Mouse (Mus musculus) midbrain, embryonic 13.5 days (tissue): ENCODE measurements at regions not wholly inside any gene's neighbourhood (a gene's known extent, or its start where the extent isn't known, plus 50 kb on each side); places are given as distances from the start of the nearest gene placed in this dataset.

Experiments used
- ATAC-seq: fragments of 200-750 bp; cut with Nextera tagmentation; 2 replicates; pipeline ENCODE4 v1.8.0; 2017; ENCODE audit warnings: mild to moderate bottlenecking, moderate TSS enrichment, moderate library complexity
- H3K27ac ChIP-seq: fragments of 300-500 bp; sonication (generic); 2 replicates; pipeline ENCODE4 v1.5.1; 2015; ENCODE audit warnings: inconsistent platforms, mild to moderate bottlenecking, moderate library complexity
- H3K27me3 ChIP-seq: fragments of 300-500 bp; sonication (generic); 2 replicates; pipeline ENCODE4 v1.6.1; 2015; ENCODE audit warnings: mild to moderate bottlenecking, inconsistent platforms
- H3K36me3 ChIP-seq: fragments of 300-500 bp; sonication (generic); 2 replicates; pipeline ENCODE4 v1.6.1; 2015; ENCODE audit warnings: mild to moderate bottlenecking, inconsistent platforms
- H3K4me1 ChIP-seq: fragments of 300-500 bp; sonication (generic); replicated peaks from 2 replicates; pipeline ENCODE4 v1.6.1; 2015; ENCODE audit warnings: inconsistent platforms
- H3K4me2 ChIP-seq: fragments of 300-500 bp; sonication (generic); replicated peaks from 2 replicates; pipeline ENCODE4 v1.6.1; 2015; ENCODE audit warnings: moderate library complexity, mild to moderate bottlenecking, inconsistent platforms
- H3K4me3 ChIP-seq: fragments of 300-500 bp; sonication (generic); replicated peaks from 2 replicates; pipeline ENCODE4 v1.5.1; 2015; ENCODE audit warnings: mild to moderate bottlenecking, inconsistent platforms
- H3K9ac ChIP-seq: fragments of 300-500 bp; sonication (generic); replicated peaks from 2 replicates; pipeline ENCODE4 v1.6.1; 2015; ENCODE audit warnings: mild to moderate bottlenecking, inconsistent platforms
- H3K9me3 ChIP-seq: fragments of 300-500 bp; sonication (generic); 2 replicates; pipeline ENCODE4 v1.6.1; 2016; ENCODE audit warnings: mild to moderate bottlenecking, inconsistent platforms
- WGBS: fragments of 180-500 bp; shearing (Covaris S2); methylation state at CpG from one replicate; pipeline ENCODE4 v1.1.7; 2015; 5-methylcytosine and 5-hydroxymethylcytosine counted together

DNA sequence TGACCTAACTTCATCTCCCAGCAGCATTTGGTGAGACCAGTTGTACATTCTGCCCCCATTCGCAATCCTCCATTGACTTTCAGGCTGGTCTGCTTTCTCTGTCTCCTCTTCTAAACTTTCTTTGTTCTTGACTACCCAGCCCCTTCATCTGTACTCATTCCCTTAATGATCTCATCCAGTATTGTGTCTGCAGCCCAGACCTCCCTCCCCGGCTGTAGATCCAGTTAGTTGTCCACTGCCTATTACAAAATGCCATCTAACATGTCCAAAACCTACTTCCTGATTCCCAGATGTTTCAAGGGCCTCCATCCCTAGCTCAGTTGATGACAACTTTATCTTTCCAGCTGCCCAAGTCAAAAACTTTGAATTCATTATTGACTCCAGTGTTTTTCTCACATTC lies 357.8 kb upstream of the Gm6657 start:
- Histone ChIP-seq H3K27ac (no peak overlapping the region), H3K9me3 (no peaks in the 10 kb centered on the region), H3K9ac (no peak overlapping the region), H3K4me1 (no peaks in the 10 kb centered on the region), H3K27me3 (no peaks in the 10 kb centered on the region), H3K36me3 (no peaks in the 10 kb centered on the region), H3K4me2 (no peak overlapping the region), H3K4me3 (no peak overlapping the region)
- no peak for ATAC-seq
- WGBS: 59% methylated on average over 2 of the region's 2 CpGs

DNA sequence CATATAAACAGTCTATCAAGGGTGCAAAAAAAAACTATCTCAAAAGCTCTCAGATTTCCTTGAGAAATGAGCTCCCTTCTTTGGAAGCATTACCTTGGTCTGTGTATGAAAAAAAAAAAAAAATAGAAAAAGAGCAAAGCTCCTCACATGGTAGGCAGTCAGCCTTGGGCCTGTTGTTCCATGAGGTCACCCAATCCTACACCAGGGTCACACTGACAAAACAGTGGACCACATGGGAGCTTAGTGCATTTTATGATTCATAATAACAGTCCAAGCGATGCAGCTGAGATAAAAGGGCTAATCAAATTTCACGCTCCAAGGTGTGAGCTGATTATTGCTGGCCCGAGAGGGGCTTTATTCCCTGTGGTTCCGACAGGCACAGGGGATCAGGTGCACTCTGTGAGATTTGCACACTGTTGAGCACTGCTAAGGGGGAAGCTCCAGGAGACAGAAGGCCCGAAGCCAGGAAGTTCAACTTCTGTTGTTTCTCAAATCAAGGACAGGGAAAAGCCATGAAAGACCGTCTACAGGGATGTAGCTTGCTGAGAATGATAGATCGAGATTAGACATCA lies 352.1 kb upstream of the Gm6657 start:
- 26% methylated on average over 7 of the region's 7 CpGs for WGBS
- Histone ChIP-seq H3K4me3 (no peak overlapping the region), H3K27ac (no peak overlapping the region), H3K27me3 (no peaks in the 10 kb centered on the region), H3K9ac (no peak overlapping the region), H3K36me3 (no peaks in the 10 kb centered on the region), H3K4me2 (no peak overlapping the region), H3K4me1 (peaks cover 6% of the 10 kb centered on the region), H3K9me3 (no peaks in the 10 kb centered on the region)
- 0 out of 2 replicates have a peak, but pooled peaks have one; percentile 43 for ATAC-seq

DNA sequence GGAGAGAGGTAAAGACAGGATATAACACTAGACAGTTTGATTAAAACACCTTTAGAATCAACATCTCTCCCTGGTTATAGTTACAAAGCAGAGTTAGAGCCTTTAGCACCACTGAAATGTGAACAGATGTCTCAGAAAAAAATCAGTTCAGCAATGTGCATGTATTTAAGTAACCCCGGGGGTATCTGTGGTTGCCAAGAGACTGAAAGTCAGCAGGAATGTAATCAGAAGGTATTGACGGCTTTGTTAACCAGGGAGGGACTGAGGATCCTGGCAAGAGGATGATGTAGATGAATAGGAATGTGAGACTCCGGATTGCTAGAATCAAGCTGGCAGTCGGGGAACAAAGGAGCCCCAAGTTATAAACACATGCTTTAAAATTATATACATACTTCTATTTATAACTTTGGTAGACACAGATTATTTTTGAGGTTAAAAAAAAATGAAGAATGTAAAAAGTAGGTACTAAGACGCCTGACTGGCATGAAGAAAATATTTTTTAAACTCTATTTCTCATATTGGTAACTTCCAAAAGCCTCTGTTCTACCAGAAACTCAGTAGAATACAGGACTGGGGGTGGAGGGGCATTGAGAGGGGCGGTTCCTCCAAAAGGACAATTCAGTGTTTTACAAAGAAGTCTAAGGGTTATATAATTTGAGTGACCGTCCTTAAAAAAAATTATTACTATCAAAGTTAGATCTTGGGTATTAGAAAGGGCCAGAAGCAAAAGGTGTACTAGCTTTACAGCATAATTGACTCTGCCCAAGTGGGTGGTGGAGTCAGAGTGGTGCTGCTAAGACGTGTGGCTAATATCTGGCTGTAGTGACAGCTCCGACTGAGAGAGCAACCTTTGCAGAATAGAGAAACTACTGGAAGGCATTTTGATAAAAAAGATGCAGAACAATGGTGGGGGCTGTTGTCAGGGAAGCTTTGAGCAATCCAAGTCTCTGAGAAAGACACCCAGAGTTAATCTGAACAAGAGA lies 341.2 kb upstream of the Gm6657 start:
- H3K9ac ChIP-seq: no peak overlapping the region
- H3K4me3 ChIP-seq: no peak overlapping the region
- H3K4me1 ChIP-seq: peaks cover 42% of the 10 kb centered on the region
- H3K36me3 ChIP-seq: no peaks in the 10 kb centered on the region
- ATAC-seq: peak; percentile 80
- no peak overlapping the region for H3K4me2 ChIP-seq
- H3K9me3 ChIP-seq: no peaks in the 10 kb centered on the region
- H3K27me3 ChIP-seq: no peaks in the 10 kb centered on the region
- H3K27ac ChIP-seq: peak overlapping the region; percentile 55
- 13% methylated on average over 9 of the region's 9 CpGs for WGBS

DNA sequence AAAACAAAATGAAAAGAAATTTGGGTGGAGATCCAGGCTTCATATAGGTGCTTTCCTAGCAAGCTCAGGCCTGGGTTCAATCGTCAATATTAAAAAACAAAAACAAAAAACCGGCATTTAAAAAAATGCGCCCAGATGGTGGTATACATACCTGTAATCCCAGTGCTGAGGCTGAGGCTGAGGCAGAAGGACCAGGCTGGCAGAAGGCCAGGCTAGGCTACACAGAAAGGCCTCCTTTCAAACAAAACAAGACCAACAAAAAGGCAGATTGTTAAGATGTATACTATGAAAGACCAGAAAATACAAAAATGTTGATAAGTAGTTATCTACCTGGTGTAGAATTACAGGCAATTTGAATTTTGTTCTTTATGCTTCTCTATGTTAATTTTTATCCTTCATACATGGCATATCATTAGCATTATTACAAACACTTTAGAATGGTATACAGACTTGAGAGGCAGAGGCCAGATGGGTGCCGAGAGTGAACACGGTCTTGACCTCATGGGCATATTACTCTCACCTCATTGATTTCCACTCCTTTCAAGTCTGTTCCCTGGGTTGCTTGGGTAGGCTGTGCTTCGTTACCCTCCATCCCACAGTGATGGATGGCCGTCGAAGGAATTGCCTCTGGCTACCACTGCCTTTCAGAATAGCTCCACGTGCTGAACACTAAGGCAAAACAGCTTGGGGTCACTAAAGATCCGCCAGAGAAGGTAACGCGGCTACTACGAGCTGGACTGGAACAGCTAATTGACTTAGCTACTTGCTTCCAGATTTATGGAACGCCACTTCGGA lies 339.6 kb upstream of the Gm6657 start:
- Histone ChIP-seq H3K36me3 (no peaks in the 10 kb centered on the region), H3K4me3 (no peak overlapping the region), H3K27me3 (no peaks in the 10 kb centered on the region), H3K4me2 (no peak overlapping the region), H3K9ac (no peak overlapping the region), H3K9me3 (no peaks in the 10 kb centered on the region), H3K27ac (no peak overlapping the region), H3K4me1 (peaks cover 42% of the 10 kb centered on the region)
- WGBS: 55% methylated on average over 15 of the region's 15 CpGs
- ATAC-seq: peak; percentile 29; the same call in 1 of the 2 replicates

DNA sequence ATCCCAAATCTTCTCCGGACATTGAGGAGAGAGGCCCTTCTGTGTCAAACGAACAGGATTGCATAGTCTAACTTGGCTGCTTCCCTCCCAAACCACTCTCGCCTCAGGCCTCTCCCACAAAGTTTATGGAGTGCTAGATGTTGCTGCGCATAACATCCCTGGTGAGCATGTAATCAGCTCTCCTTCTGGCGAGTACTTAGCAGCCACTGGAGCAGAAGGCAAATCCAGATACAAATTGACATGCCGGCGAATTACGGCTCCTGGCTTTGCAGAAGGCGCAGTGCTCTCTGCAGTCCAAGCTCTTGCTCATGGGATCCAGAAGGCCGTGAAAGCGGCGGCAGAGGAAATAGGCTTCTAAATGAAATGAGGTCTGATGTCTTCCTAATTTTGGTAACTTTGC lies 338.2 kb upstream of the Gm6657 start:
- Histone ChIP-seq H3K36me3 (no peaks in the 10 kb centered on the region), H3K4me1 (peaks cover 42% of the 10 kb centered on the region), H3K27me3 (no peaks in the 10 kb centered on the region), H3K4me2 (no peak overlapping the region), H3K9me3 (no peaks in the 10 kb centered on the region), H3K4me3 (no peak overlapping the region), H3K9ac (no peak overlapping the region), H3K27ac (no peak overlapping the region)
- WGBS: 67% methylated on average over 12 of the region's 12 CpGs
- ATAC-seq: no peak

DNA sequence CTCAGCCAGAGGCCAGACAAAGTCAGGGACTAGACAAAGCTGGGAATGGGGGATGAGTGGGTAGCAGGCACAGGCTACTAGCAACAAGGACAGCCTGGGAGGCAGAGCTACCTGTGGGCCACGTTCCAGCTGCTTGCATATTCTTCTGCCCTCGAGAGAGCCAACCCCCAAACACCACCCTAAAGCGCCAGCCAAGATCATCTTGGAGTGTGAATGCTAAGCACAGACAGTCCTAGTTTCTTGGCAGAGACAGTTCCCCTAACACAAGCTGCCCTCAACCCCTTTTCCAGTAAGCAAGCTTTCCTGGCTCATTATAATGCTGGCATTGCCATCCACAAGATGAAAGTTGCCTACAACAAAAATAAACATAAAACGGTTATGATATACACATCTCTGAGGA lies 336.8 kb upstream of the Gm6657 start:
- 63% methylated on average over 4 of the region's 4 CpGs for WGBS
- Histone ChIP-seq H3K36me3 (no peaks in the 10 kb centered on the region), H3K27ac (peak overlapping the region; percentile 44; the same call in 1 of the 2 replicates), H3K4me2 (no peak overlapping the region), H3K9ac (no peak overlapping the region), H3K4me1 (peaks cover 36% of the 10 kb centered on the region), H3K4me3 (no peak overlapping the region), H3K9me3 (no peaks in the 10 kb centered on the region), H3K27me3 (no peaks in the 10 kb centered on the region)
- no peak for ATAC-seq

DNA sequence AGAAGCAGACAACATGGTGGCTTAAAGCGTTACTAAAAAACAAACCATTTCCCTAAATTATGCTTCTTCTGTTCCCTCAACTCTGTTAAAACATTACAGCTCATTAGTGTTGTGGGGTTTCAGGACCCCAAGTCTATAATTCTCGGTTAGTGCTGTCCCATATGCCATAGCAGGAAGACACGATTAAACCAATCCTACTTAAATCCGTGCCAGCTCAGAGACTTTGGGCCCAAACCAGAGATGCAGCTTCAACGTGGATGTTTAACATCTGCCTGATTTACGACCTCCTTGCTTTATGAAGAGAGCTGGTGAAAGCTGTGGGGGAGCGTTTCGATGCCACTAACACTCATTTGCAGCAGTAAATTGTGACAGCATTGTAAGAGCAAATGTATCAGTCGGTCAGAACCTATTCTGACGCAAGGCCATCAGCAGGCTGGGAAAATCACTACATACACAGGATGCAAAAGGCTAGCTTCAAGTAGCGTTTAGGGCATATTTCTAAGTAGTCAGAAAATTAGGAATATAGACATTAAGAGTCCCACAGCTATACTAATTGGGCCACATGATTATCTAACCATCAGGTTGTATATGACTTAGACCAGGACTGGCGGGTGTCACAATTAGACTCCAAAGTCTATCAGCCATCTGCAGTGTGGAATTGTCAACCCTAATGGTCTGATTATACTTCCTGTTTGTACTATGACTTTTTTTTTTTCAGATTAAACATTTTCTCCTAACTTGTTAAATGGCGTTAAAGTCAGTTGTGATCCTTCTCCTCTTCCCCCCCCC lies 333.1 kb upstream of the Gm6657 start:
- H3K36me3 ChIP-seq: no peaks in the 10 kb centered on the region
- H3K4me2 ChIP-seq: no peak overlapping the region
- no peaks in the 10 kb centered on the region for H3K27me3 ChIP-seq
- ATAC-seq: no peak
- no peak overlapping the region for H3K9ac ChIP-seq
- no peaks in the 10 kb centered on the region for H3K9me3 ChIP-seq
- H3K4me1 ChIP-seq: peaks cover 11% of the 10 kb centered on the region
- no peak overlapping the region for H3K4me3 ChIP-seq
- WGBS: 90% methylated on average over 13 of the region's 13 CpGs
- no peak overlapping the region for H3K27ac ChIP-seq

DNA sequence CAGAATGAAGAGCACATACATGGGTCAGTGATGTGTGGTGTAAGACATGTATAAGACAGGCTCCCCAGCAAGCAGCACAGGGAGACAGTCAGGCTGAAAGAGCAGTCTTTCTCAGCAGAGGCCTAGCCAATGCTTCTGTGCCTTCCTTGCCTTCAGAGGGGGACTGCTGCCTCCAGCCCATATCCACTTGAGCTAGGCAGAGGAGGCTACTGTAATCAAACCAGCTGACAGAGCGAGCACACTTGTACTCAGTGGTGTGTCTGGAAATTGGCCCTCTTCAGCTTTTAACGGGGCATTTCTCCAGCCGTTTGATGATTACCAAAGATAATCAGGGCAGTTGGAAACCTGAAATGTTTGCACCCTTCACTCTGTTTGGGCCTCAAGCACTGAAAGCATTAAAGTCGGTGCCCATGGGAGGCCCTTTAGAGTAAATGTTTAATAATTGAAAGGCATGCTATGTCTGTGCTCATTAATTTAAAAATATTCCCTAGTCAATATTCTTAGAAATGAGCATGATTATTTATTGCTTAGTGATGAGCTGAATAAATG lies 326.0 kb upstream of the Gm6657 start:
- WGBS: 60% methylated on average over 4 of the region's 4 CpGs
- Histone ChIP-seq H3K4me1 (peaks cover 6% of the 10 kb centered on the region), H3K27ac (peak overlapping the region; percentile 68), H3K27me3 (no peaks in the 10 kb centered on the region), H3K9ac (no peak overlapping the region), H3K36me3 (no peaks in the 10 kb centered on the region), H3K4me3 (no peak overlapping the region), H3K4me2 (no peak overlapping the region), H3K9me3 (no peaks in the 10 kb centered on the region)
- peak; percentile 77; the same call in 1 of the 2 replicates for ATAC-seq

DNA sequence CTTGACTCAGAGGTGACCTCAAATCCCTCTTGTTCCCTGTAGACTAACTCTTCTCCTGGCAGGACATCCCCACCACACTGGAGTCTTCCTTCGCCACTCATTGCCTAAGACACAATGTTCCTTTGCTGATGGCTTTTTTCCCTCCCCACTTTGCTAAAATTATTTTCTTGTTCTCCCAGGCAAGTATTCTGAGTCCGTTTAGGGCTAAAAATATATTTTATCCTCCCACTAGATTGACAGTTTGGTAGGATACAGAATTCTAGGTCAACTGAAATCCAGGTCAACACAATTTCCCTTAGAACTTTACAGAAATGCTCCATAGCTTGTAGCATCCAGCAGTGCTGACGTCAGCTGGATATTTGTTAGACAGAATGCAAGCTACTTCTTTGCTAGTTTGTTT lies 324.7 kb upstream of the Gm6657 start:
- Histone ChIP-seq H3K4me3 (no peak overlapping the region), H3K9ac (no peak overlapping the region), H3K36me3 (no peaks in the 10 kb centered on the region), H3K27ac (no peak overlapping the region), H3K4me2 (no peak overlapping the region), H3K27me3 (no peaks in the 10 kb centered on the region), H3K9me3 (no peaks in the 10 kb centered on the region), H3K4me1 (peaks cover 6% of the 10 kb centered on the region)
- ATAC-seq: no peak
- 90% methylated on average over 3 of the region's 3 CpGs for WGBS

DNA sequence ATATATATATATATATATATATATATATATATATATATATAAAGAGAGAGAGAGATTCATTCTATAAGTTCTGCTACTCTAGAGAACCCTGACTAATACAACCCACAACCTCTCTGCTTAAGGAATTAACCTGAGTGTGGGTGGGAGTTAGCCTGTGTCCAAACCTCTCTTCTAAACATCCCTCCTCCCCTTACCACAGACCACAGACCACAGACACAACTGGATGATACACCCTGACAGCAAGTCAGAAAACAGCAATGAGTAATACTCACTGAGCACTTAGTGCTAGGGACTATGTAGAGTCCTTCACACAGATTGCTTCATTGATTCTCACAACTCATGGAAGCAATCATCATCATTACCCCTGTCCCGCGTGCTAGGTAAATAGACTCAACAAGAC lies 306.7 kb upstream of the Gm6657 start:
- H3K27ac ChIP-seq: no peak overlapping the region
- 93% methylated on average over 2 of the region's 2 CpGs for WGBS
- ATAC-seq: no peak

DNA sequence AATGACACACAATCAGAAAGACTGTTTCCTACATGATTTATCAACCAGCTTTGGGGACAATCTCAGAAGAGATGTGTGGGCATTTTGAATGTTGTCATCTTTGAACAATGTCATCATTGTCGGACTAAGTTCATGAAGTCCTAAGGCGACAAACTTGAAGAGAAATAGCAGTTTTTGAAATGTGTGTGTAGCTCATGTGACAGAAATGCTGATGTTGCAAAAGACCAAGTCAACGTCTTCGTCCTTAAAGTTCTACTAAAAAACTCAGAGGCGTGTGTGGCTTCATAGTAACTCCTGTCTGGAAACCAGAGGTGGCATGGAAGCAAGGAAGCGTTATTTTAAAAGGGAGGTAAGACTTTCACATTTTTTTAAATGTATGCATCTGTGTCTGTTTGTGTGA lies 302.6 kb upstream of the Gm6657 start:
- no peak for ATAC-seq
- Histone ChIP-seq H3K27me3 (no peaks in the 10 kb centered on the region), H3K27ac (no peak overlapping the region), H3K9ac (no peak overlapping the region), H3K4me2 (no peak overlapping the region), H3K9me3 (no peaks in the 10 kb centered on the region), H3K4me3 (no peak overlapping the region), H3K4me1 (peaks cover 15% of the 10 kb centered on the region), H3K36me3 (no peaks in the 10 kb centered on the region)
- 94% methylated on average over 6 of the region's 6 CpGs for WGBS

More for the DNA sequence above, 306.7 kb upstream of the Gm6657 start:
- no peaks in the 10 kb centered on the region for H3K4me1 ChIP-seq
- no peaks in the 10 kb centered on the region for H3K36me3 ChIP-seq
- H3K4me3 ChIP-seq: no peak overlapping the region
- H3K9ac ChIP-seq: no peak overlapping the region
- no peaks in the 10 kb centered on the region for H3K27me3 ChIP-seq
- H3K9me3 ChIP-seq: no peaks in the 10 kb centered on the region
- H3K4me2 ChIP-seq: no peak overlapping the region
